Mouse (Mus musculus) liver, embryonic 11.5 days (tissue): Measurements from ENCODE around the gene Stab1. TPM values are rescaled to one million over a fixed set of nuclear protein-coding genes. Genes with fewer than 3 reads are reported as not detected.

Source experiments
- ATAC-seq: fragments of 200-750 bp; cut with Nextera tagmentation; replicated peaks from 2 replicates; pipeline ENCODE4 v1.8.0; 2017; ENCODE audit warnings: moderate number of reproducible peaks, mild to moderate bottlenecking, moderate TSS enrichment, moderate library complexity; ENCODE audit not compliant: low FRiP score
- DNase-seq: peaks from one replicate; pipeline ENCODE4 v3.0.0-alpha.2; 2017; ENCODE audit warnings: low spot score
- H3K27ac ChIP-seq: fragments of 300-500 bp; sonication (generic); 2 replicates; pipeline ENCODE4 v1.5.1; 2014; ENCODE audit warnings: mild to moderate bottlenecking, low read depth, low read length, control low read depth
- H3K27me3 ChIP-seq: fragments of 300-500 bp; sonication (generic); replicated peaks from 2 replicates; pipeline ENCODE4 v1.6.1; 2014; ENCODE audit warnings: low read length, mixed read lengths; ENCODE audit not compliant: control insufficient read depth, insufficient read depth
- H3K36me3 ChIP-seq: fragments of 300-500 bp; sonication (generic); 2 replicates; pipeline ENCODE4 v1.6.1; 2014; ENCODE audit warnings: mild to moderate bottlenecking, low read length, moderate library complexity, mixed read lengths; ENCODE audit not compliant: control insufficient read depth, insufficient read depth
- H3K4me1 ChIP-seq: fragments of 300-500 bp; sonication (generic); replicated peaks from 2 replicates; pipeline ENCODE4 v1.6.1; 2014; ENCODE audit warnings: low read length, mixed read lengths; ENCODE audit not compliant: control insufficient read depth, insufficient read depth
- H3K4me2 ChIP-seq: fragments of 300-500 bp; sonication (generic); 2 replicates; pipeline ENCODE4 v1.6.1; 2014; ENCODE audit warnings: mild to moderate bottlenecking, control low read depth, moderate library complexity
- H3K4me3 ChIP-seq: fragments of 300-500 bp; sonication (generic); 2 replicates; pipeline ENCODE4 v1.5.1; 2014; ENCODE audit warnings: low read depth, low read length, control low read depth
- H3K9ac ChIP-seq: fragments of 300-500 bp; sonication (generic); 2 replicates; pipeline ENCODE4 v1.6.1; 2014; ENCODE audit warnings: low read depth, low read length, control low read depth
- H3K9me3 ChIP-seq: fragments of 300-500 bp; sonication (generic); 2 replicates; pipeline ENCODE4 v1.6.1; 2016; ENCODE audit warnings: low read length, inconsistent platforms, mixed read lengths; ENCODE audit not compliant: control insufficient read depth
- WGBS: fragments of 180-500 bp; shearing (Covaris S2); extraction: QIAGEN DNeasy Blood & Tissue Kit; methylation state at CpG from one replicate; pipeline ENCODE4 v1.1.7; 2014; 5-methylcytosine and 5-hydroxymethylcytosine counted together
- polyA plus RNA-seq: library from polyadenylated mRNA; unstranded; fragments of >200 nt; fragmentation: Nextera tagmentation; extraction: Ambion mirVana; gene quantifications from 2 replicates; pipeline ENCODE4 v1.2.1, GENCODE M21; 2014

Gene Stab1
- polyA plus RNA-seq, 1 experiment from 2014 or later = 39.9 TPM

DNA sequence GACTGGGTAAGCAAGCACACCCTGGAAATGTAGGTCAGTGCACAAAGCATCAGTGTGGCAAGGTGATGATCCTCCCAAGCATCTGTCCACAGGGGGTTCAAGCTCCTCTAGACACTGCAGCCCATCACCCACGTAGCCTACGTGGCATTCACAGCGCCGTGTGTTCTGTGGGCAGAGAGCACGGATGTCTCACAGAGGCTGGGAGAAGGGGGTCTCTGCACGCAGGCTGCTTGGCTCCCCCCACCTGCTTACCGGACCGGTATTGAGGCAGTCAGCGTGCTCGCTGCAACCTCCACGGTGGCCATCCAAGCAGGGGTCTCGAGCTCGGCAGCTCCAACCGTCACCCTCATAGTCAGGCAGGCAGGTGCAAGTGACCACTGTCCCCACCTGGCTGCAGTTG, 27.4 kb downstream of the Stab1 start:
- H3K36me3 ChIP-seq = peaks cover 68% of the 10 kb centered on the region
- H3K27ac ChIP-seq = no peak overlapping the region
- no peak overlapping the region for H3K4me3 ChIP-seq
- no peak overlapping the region for H3K4me2 ChIP-seq
- DNase-seq (no peak), ATAC-seq (no peak)
- 0 out of 2 replicates have a peak, but pooled peaks cover 3% of the 10 kb centered on the region for H3K4me1 ChIP-seq
- no peak overlapping the region for H3K9ac ChIP-seq
- no peaks in the 10 kb centered on the region for H3K27me3 ChIP-seq
- no peaks in the 10 kb centered on the region for H3K9me3 ChIP-seq
- 94% methylated on average over 14 of the region's 14 CpGs for WGBS

DNA sequence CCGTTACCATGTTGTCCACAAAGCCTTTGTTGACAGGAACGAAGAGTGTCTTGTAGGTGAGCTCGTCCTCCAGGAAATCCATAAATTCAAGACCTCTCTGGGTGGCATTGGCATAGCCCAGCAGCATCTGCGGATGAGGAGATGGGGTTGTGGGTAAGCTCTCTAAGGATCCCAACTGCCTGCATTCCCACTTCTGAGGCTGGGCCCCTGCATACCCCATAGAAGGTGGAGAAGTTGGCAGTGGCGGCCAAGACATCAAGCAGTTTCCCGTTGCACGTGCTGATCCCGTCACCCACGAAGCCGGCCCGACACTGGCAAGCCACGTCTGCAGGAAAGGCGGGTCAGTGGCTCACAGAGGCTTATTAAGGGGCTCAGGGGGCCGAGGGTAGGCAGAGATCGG, 28.3 kb downstream of the Stab1 start:
- Histone ChIP-seq H3K4me3 (no peak overlapping the region), H3K9ac (no peak overlapping the region), H3K36me3 (peaks cover 77% of the 10 kb centered on the region), H3K9me3 (no peaks in the 10 kb centered on the region), H3K4me1 (0 out of 2 replicates have a peak, but pooled peaks cover 3% of the 10 kb centered on the region), H3K4me2 (no peak overlapping the region), H3K27ac (no peak overlapping the region), H3K27me3 (no peaks in the 10 kb centered on the region)
- 92% methylated on average over 15 of the region's 15 CpGs for WGBS
- no peak for DNase-seq
- ATAC-seq = no peak

DNA sequence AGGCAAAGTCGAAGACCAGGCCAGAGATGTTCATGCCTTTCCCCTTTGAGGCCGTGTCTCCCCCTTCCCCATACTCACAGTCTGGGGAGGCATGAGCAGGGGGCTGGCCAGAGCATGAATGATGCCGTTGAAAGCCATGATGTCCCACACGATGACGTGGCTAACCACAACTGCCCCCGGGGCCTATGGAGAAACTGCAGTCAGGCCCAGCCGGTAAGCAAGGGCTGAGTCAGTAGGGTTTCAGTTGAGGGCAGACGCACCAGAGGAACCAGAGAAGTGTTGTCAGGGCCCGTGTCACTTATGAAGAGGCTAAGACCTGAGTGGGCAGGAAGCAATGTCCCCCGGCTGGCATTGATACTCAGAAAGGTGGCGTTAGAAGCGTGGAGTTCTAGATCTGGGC, 28.8 kb downstream of the Stab1 start:
- Histone ChIP-seq H3K4me2 (no peak overlapping the region), H3K9ac (no peak overlapping the region), H3K27ac (no peak overlapping the region), H3K9me3 (no peaks in the 10 kb centered on the region), H3K27me3 (no peaks in the 10 kb centered on the region), H3K4me3 (no peak overlapping the region), H3K36me3 (peaks cover 81% of the 10 kb centered on the region), H3K4me1 (0 out of 2 replicates have a peak, but pooled peaks cover 3% of the 10 kb centered on the region)
- ATAC-seq = no peak
- no peak for DNase-seq
- WGBS = 67% methylated on average over 12 of the region's 12 CpGs

DNA sequence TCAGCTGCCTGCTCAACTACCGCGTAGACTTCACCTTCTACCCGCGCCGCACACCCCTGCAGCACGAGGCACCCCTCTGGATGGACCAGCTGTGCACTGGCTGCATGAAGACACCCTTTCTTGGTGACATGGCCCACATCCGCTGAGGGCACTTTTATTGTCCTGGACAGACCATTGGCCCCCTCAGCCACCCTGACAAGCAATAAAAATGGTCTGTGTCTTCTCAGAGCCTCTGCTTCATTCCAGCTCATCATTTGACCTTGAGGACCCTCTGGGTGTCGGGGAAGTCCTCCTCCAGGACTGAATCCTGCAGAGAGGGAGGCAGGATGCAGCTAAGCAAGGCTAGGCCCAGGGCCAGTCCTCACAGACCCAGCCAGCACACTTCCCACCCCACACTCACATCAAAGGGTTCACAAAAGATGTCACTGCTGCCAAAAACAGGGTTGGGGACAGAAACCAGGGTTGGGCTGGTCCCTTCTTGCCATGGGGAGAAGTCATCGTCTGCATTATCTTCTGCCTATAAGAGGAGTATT, 29.5 kb downstream of the Stab1 start:
- no peak overlapping the region for H3K27ac ChIP-seq
- no peak overlapping the region for H3K9ac ChIP-seq
- WGBS = 89% methylated on average over 9 of the region's 9 CpGs
- ATAC-seq = no peak
- H3K4me1 ChIP-seq = 0 out of 2 replicates have a peak, but pooled peaks cover 3% of the 10 kb centered on the region
- H3K36me3 ChIP-seq = peaks cover 87% of the 10 kb centered on the region
- no peak for DNase-seq
- H3K9me3 ChIP-seq = no peaks in the 10 kb centered on the region
- H3K4me2 ChIP-seq = no peak overlapping the region
- H3K27me3 ChIP-seq = no peaks in the 10 kb centered on the region
- no peak overlapping the region for H3K4me3 ChIP-seq

DNA sequence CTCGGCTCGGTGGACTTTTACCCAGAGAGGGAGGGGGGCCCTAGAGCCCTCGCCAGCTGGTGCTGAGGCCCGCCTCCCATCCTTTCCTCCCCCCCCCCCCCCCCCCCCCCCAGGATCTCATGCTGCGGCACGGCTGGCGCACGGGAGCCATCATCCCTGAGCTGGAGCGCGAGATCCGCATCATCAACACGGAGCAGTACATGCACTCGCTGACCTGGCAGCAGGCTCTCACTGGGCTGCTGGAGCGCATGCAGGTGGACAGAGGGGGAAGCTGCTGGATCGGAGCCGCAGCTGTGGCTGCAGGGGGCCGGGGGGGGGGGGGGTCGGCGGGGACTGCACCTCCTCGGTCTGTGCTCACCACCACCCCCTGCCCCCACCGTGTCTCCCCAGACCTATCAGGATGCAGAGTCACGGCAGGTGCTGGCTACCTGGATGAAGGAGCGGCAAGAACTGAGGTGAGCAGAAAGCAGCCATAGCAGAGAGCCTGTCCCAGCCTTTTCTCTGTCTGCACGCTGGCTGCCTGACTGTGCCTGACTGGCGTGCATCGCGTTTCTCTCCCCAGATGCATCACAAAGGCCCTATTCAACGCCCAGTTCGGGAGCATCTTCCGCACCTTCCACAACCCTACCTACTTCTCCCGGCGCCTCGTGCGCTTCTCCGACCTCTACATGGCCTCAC, 30.1 kb downstream of the Stab1 start:
- no peak overlapping the region; the same call in 1 of the 2 replicates for H3K27ac ChIP-seq
- no peak for ATAC-seq
- H3K4me2 ChIP-seq = no peak overlapping the region
- WGBS = 86% methylated on average over 30 of the region's 35 CpGs
- H3K4me3 ChIP-seq = no peak overlapping the region
- peaks cover 7% of the 10 kb centered on the region for H3K4me1 ChIP-seq
- H3K36me3 ChIP-seq = peaks cover 88% of the 10 kb centered on the region
- H3K9me3 ChIP-seq = no peaks in the 10 kb centered on the region
- DNase-seq = no peak
- H3K27me3 ChIP-seq = no peaks in the 10 kb centered on the region
- no peak overlapping the region for H3K9ac ChIP-seq

DNA sequence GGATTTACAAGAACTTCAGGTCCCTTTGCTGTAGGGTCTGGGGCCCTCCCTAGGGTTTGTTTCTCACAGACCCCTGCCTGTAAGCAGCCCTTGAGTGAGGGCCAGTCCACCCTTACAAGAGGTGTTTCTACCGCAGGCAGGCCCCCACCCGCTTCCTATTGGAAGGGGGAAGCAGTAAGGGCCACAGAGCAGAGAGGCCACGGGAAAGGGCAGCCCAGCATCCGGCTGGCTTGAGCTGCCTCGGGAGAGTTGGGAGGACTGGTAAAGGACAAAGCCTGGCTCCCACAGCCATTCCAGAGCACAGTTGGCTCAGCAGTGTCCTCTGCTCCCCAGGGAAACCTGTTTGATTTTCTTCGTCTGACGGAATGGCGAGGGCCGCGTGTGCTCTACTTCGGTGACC, 30.6 kb downstream of the Stab1 start:
- H3K4me3 ChIP-seq = no peak overlapping the region
- no peak overlapping the region for H3K9ac ChIP-seq
- ATAC-seq = no peak
- peaks cover 12% of the 10 kb centered on the region for H3K4me1 ChIP-seq
- no peak overlapping the region; the same call in 1 of the 2 replicates for H3K27ac ChIP-seq
- no peaks in the 10 kb centered on the region for H3K27me3 ChIP-seq
- H3K9me3 ChIP-seq = no peaks in the 10 kb centered on the region
- peaks cover 86% of the 10 kb centered on the region for H3K36me3 ChIP-seq
- no peak for DNase-seq
- WGBS = 86% methylated on average over 11 of the region's 11 CpGs
- no peak overlapping the region for H3K4me2 ChIP-seq

DNA sequence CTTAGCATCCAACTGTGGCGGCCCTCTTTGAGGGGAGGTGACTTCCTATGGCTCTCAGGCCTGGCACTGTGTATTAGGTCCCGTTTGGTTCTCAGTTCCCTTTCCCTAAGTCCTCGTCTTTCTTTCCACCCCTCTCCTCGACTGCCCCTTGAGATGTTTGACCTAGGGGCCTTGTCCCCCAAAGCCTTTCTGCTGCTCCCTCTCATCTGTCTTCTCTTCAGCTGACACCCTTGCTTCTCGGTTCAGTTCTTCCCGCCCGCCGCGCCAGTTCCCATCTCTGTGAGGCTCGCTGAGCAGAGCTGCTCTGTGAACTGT, 31.2 kb downstream of the Stab1 start:
- H3K4me3 ChIP-seq = no peak overlapping the region
- no peak overlapping the region for H3K27ac ChIP-seq
- peaks cover 18% of the 10 kb centered on the region for H3K4me1 ChIP-seq
- DNase-seq (no peak), ATAC-seq (no peak)
- no peak overlapping the region for H3K4me2 ChIP-seq
- no peak overlapping the region for H3K9ac ChIP-seq
- H3K9me3 ChIP-seq = no peaks in the 10 kb centered on the region
- 87% methylated on average over 10 of the region's 10 CpGs for WGBS
- no peaks in the 10 kb centered on the region for H3K27me3 ChIP-seq
- peaks cover 81% of the 10 kb centered on the region for H3K36me3 ChIP-seq

DNA sequence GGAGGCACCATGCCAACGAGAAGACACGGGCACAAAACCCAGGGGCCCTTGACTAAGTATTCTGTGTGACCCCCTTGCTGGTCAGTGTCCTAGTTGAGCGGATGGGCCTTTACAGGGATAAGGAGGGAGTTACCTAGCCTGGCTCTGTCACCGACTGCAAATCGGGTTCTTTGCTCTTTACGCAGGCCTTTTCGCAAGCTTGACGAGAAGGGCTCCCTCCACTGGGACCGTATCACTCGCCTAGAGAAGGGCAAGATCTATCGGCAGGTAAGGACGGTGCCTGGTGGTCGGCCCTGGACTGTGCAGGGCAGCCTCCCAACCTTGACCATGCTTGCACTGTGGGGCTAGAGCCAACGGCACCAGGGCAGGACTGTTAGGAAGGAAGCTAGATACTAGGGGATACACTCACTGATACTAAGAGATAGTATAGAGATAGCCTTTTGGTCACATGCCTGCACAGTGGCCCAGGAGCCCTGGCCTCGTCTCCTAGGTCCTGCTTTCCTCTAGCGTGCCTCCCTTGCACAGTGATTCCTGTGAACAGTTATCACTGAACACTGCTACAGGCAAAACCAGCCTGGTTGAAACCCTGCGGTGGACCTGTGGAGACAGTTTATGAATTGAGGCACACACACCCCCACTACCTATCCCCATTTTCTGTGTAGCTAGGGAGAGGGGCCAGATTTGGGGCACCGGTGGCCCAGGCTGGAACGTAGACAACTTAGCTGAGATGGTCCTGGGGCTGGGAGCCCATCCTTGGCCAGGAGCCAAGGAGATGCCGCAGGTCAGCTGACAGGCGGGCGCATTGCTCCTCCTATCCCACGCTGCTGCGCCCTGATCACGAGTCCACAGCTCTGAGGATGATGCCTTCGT, 31.8 kb downstream of the Stab1 start:
- DNase-seq (no peak), ATAC-seq (no peak)
- 89% methylated on average over 26 of the region's 26 CpGs for WGBS
- H3K27ac ChIP-seq = no peak overlapping the region
- H3K9me3 ChIP-seq = no peaks in the 10 kb centered on the region
- peaks cover 75% of the 10 kb centered on the region for H3K36me3 ChIP-seq
- no peak overlapping the region for H3K4me3 ChIP-seq
- H3K4me2 ChIP-seq = no peak overlapping the region
- peaks cover 23% of the 10 kb centered on the region for H3K4me1 ChIP-seq
- H3K9ac ChIP-seq = no peak overlapping the region
- no peaks in the 10 kb centered on the region for H3K27me3 ChIP-seq
